Mouse (Mus musculus) fibroblast of lung, adult 2 months (primary cell): ENCODE measurements at regions not wholly inside any gene's neighbourhood (a gene's known extent, or its start where the extent isn't known, plus 50 kb on each side); places are given as distances from the start of the nearest gene placed in this dataset.

Source experiments
- DNase-seq: peaks from one replicate; pipeline ENCODE4 v3.0.0-alpha.2; 2011; ENCODE audit warnings: low read depth

DNA sequence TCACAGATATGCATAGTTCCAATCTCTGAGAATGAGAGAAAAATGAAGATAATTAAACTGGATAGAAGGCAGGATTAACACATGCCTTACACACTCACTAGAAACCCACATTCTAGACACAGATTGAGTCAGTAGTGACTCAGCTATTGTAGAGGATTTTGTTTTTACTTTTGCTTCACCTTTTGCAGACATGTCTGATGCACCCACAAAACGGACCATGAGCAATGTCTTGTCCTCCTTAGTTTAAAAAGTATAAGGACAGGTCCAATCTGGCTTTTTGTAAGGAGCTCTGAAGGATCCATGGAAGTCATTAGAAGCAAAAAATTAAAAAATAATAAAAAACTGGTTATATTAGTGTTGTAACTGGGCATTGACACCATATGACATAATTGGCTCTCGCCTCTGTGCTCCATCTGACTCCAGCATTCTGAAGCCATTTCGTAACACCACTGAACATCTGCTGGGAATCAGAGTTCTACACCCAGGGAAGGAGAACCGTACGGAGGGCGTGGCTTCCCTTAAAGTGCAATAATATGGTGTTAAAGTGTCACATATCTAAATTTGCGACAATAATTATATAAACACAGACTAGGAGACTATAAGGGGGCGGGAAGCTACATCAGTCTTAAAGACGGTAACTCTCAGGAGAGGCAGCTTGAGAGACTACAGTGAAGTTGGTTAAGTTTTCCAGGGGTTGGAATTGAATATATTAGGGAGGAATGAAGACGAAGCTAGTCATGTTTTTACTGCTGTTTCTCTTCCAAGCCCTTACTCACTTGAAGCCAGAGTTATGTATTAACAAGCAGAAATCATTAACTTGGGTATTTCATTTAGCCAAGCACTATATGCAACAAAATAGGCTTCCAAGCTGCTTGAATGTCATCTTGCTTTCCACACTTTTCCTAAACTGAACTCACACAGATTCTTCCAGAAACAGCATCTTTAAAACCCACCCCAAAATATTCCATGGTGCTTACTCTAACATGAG is 558.0 kb downstream of the Ebf1 start:
- peak; percentile 74 for DNase-seq

DNA sequence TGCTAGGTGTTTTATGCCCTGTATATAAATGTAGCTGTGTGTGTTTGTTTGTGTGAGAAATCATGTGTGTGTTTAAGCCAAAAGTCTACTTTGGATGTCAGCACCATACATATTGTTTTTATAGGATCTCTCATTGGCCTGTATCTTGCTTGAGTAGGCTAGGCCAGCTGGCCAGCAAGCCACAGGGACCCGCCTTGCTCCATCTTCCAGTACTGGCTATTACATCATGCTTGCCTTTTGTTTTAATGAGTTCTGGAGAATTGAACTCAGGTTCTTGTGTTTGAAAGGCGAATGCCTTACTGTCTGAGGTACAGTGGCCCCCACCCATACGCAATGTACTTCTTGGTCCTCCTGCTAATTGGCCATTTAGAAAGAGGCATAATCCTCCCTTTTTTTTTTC is 559.9 kb downstream of the Ebf1 start:
- DNase-seq, result no peak

DNA sequence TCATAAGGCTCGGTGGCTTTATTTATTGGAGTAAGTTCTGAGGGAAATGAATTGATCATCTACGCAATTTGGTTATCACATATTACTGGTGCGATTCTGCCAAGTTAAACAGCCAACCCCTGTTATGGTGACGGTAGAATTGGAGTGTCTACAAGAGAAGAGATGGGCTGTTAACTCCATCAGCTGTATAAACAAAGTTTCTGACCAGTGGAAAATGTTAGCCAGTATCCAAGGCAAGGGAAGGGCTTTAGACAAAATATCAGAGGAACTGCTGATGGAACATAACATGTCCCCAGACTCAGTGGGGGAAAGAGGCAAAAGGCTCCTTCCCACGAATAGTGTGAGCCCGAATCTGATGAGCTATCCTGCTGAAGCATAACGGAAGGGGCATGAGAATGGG is 560.9 kb downstream of the Ebf1 start:
- DNase-seq, result no peak

DNA sequence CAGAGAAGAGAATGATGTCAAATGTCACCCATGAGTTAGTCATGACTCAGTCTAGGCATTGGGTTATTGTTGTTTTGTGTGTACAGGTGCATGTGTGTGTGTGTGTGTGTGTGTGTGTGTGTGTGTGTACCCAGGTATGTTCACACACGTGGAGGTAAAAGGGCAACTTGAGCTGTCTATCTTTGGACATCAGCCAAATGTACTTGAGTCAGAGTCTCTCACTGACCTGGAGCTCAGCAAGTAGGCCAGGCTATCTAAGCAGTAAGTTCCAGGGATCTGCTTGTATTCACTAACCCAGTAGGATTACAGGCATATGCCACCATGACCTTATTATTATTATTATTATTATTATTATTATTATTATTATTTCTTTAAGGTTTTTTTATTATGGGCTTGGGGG is 561.9 kb downstream of the Ebf1 start:
- DNase-seq, result no peak

DNA sequence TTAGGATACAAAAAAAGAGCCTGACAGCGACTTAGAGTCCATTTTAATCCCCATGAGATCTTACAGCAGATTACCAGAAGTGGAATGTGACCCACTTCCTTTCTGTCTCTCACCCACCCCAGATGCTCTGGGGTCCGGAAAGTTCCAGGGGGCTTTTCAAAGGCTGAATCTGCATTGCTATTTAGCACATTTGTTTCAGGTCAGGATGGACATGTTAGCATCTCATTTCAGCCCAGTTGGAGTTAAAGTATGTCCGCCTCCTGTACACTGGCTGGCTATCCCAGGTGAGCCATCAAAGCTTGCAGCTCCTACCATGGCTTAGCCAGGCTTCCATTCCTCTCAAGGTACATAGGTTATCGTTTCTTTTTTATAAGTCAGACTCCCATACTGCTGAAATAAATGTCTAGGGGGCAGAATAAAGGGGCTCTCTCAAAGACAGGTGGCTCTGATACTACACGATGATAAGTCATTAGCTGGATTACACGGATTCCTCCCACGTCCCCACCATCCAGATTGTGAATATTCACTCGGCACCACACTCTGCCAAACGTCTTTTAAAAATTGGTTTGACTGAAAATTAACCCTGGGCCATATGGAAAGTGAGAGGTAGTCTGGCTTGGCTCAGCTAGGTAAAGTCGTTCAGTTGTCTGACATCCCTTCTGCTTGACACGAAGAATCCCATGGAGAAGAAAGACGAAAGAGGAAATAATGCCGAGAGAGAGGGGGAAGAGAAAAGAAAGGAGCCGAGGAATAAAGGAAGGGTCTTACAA is 573.7 kb downstream of the Ebf1 start:
- no peak for DNase-seq

DNA sequence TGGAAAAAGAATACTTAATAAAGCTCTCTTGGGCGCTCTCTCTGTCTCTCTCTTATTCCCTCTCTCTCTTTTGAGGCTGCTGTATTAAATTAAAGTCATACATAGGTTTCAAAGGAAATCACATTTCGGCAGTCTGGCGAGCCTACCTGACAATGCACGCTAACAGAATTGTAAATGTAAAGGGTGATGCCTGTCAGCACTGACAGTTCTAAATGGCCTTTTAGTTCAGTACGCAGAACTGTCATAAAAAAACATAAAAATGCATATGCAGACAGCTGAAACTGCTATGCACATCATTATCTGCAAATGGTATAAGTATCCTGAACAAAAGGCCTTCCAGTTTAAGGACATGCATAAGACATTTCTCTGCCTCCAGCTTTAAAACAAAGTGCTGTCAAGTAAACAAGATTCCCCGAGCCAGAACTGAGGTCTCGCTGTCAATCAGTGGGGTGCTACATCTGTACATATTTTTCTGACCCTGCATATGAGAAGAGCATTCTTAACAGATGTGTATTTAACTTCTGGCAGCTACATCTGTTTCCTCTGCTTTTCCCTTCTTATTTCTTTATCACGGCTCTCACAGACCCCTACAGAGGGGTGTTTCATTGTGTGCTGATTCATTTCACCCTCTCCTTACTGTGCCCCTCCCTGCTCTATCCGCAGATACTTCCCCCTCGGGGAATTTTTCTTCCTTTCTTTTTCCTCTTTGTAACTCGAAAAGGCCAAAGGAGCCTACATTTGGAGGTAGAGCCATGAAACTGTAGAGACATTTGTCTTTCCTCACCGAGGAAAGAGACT is 574.5 kb downstream of the Ebf1 start:
- no peak for DNase-seq

DNA sequence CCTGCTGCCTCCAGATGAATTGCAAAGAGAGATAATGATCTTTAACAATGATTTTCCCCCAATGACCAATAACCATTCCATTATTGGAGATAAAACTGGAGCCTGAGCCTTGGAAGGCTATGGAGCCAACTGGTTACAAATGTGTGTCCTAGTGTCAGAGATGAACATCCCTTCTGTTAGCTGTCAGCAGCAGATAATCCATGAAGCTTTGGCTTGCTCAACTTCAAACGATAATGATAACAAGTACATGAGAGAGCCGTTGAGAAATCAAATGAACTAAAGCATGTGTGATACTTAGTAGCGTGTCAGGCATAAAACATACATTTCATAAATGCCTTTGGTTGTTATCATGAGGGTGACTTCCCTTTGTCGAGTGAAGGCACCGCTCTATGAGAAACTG is 576.2 kb downstream of the Ebf1 start:
- no peak for DNase-seq

DNA sequence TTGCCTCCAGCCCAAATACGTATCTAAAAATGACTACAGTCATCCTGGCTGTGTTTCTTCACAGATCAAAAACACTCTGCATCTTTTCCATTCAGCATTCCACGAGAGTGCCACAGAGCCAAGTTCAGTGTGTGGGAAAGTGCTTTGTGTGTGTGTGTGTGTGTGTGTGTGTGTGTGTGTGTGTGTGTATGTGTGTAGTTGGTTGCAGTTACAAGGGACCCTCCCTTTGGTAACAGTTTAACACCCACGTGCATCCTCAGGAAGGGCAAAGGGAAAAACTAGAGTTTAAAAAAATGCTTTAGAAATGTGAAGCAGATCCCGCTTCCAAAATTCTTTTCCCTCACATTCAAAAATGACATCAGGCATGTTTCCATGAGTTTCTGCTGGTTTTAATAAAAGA is 582.4 kb downstream of the Ebf1 start:
- DNase-seq, result no peak

DNA sequence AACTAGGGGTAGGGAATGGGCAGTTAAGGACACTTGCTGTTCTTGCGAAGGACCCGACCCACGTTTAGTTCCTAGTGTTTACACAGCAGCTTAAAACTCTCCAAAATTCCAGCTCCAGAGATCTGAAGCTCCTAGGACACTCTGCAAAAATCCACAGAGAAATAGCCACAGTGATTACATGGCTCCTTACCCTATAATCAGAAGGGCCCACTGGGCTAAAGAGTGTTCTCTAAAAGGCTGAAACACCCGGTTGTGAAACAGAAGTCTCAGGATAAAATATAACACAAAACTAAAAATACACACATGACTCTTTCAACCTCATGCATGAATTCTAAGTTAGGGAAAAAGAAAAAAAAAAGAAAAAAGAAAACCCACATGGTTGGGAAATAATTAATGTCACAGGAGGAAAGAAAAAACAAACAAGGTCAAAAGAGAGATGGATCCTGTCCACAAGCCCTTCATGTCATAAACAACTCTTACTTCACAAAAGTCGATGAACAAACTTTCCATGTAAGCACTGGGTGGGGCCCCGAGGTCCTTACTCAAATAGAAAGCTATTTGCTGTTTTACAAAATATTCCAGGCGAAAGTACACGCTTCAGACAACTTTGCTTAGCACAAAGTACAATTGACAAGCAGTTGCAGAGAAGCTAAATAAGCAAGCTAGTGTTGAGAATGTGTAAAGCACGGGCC is 583.7 kb downstream of the Ebf1 start:
- DNase-seq, result no peak

DNA sequence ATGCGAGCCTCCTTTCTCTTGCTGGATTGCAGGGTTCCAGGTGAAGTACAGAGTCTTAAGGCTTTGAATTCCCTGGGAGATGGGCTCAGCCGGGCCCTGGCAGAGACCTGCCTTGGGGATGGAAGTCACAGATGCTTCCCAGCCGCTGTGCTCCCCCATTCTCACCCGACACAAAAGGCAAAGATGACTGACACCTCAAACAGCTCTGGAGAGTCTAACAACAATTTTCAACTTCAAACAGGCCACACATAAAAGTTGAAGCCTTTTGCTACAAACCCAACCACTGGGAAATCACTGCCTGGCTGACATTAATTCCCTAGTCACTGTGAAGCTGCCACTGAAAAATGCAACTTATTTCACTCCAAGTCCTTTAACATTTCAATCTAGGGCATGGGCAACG is 586.3 kb downstream of the Ebf1 start:
- no peak for DNase-seq

DNA sequence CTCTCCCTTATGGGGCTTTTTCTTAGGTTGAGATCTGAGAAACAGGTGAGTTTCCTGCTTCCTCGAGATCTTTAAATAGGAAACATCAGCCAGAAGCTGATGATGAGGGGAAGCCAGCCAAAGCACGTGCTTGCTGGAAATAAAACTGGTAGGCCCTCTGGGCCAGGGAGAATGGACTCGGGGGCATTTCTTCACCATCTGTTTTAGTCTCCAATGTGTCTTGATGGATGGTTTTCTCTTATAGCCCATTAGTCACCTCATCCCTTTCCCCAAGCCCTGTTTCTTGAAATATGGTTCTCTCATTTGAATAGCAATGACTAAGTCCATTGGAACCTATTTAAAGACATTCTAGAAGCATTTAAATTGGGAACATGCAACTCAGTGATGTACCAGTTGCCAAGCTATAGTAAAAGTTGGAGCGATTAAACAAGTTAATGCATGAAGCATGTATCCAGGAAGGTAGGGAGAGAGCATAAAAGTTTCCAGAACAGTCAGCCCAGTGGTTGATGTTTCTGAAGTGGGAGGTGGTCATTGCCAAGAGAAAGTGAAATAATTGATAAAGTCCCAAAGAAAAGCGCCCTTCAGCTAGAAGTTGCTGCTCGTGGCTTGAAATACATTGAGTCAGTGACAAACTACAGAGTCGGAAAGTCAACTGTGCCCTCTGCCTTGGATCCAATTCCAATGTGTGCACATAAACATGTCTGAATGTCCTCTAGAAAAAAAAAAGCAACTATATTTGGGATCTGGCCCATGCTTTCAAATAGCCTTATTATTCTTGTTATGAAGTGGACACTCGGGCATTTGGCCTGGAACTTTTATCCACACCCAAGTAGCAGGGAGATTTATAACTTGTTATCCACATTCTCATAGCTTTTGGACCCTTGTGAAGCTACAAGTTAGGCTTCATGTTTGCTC is 589.8 kb downstream of the Ebf1 start:
- no peak for DNase-seq

DNA sequence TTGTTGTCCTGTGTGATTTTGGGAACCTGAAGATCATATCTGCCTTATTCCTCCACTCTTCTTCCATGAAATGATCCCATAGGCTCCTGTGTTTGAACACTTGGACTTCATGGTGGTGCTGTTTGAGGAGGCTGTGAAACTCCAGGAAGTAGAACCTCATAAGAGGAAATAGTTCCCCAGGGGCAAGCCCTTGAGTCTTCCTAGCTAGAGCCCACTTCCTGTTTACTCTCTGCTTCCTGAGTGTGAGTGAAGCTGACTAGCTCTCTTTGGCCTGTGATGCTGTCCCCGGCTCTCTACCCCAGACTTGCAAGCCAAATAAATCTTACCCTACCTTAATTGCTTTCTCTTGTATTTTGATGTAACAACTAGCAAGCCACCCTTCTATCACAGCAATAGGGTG is 597.0 kb downstream of the Ebf1 start:
- no peak for DNase-seq

DNA sequence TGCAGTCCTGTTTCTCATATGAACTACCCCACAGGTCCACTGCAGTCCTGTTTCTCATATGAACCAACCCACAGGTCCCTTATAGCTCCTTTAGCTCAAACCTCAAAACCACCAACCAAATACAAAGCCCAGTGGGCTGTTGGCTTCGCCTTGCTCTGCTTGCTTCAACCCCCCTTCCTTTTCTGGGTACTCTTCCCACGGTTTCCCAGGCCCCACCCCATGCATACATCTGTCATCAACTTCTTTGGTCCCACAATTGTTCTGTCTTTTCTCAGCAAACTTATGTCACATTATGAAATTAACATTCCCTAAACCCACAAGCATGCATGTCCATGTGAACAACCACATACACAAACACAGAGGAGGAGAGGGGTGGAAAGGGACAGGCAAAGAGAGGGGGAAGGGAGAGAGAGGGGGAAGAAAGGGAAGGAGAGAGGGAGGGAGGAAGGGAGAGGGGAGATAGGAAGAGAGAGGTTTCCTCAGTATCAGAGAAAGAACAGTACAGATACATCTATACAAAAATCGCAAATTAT is 599.9 kb downstream of the Ebf1 start:
- no peak for DNase-seq

DNA sequence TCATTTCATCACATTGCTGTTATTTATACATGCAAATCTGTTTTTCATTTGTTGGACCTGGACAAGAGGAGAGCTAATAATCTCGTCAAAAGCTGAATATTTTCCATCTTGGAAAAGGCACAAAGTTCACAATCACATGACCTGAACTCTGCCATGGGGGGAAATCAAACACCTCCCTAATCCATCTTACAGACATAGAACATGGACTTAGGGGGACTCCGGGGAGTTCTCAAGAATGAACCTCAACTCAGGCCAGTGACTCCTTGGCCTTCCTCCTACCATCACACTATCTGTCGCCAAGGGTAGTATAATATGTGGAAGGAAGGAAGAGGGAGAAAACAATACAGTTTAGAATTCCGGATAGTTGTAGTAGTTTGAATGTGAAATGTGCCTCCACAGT is 602.1 kb downstream of the Ebf1 start:
- no peak for DNase-seq

DNA sequence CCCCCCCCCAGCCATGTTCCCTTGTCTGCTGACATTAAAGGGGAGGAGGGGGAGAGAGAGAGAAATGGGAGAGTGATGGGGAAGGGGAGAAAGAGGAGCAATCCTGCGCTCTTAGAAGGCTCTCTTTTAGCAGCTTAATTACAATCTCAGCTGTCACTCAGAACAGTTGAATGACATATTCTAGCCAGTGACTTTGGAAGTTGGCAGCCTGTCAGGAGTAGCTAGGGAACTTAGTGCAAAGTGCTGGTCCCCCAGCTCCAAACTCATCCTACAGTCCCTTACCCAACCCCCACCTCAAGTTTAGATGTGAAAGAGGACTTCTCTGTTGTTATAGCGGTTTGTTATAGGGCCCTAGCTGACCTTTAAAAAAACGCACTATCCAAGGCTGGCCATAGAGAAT is 604.9 kb downstream of the Ebf1 start:
- DNase-seq, result no peak

DNA sequence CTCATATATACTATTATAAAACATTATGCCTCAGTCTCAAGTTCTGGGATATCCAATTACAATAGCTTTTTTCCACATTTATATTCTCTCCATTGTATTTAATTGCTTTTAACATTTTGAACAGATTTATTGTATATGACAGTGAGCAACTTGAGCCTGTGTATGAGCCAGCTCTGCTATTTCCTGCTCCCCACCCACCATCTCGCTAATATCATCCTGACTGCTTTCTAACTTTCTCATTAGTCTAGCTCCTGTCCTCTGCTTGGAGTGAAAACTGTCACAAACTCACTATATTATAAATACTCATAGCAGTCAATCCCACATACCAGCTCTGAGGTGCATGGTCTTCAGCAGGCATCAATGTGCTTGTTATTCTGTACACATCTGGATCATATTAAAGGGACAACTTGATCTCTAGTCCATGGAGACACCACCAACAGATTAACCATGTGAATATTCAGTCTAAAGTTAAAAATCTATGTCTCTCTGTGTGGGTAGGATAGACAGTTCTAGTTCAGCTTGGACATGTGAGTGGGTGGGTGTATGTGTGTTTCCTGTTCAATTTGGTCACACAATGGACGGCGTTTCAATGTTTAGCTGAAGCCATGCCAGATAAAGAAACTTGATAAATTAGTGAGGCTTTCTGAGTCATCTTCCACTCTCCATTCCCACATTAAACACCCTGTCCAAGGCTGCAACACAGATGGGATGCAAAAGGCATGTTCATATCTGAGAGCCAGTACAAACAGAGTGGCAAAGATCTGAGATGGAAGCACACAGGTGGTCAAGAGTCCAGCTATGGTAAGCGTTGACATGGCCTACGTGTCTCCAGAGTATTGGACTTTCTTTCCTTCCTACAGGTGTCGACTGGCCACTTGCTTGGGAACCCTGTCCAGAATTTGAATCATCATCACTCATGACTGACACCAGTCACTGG is 616.1 kb upstream of the Clint1 start:
- DNase-seq, result peak; percentile 38

DNA sequence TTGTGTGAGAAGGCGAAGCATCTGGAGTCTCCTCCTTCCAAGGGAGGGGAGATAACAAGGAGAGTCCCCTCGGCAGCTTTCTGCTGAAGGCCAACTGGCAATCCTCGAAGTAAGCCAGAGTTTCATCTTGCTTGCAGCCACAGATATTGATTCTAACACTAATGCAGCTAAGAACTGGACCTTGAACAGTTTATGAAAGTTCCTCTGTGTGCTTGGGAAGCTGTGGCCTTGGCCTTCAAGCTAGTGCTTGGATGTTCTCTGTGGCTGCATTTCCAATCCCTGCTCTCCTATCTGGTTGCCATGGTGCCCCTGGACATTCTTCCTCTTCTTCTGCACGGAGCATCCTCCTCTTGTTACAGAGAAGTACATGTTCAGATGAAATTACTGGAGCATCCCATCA is 614.8 kb upstream of the Clint1 start:
- no peak for DNase-seq

DNA sequence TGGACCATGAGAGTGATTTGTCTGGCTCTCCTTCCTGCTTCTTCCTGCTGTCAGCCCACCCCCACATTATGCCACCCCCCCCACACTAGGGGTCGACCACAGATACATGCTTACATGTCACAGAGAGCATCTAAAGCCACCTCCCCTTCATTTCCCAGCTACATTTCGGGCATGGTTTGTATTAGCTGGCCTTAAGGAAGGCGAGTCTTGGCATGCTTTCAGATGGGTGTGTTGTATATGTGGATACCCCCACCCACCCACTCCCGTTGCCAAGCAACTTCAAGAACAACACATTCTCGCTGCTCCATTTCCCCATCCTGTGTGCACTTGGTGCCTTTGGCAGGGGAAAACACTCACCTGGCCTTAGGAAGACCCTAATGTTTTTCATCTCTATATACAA is 612.8 kb upstream of the Clint1 start:
- DNase-seq, result no peak

DNA sequence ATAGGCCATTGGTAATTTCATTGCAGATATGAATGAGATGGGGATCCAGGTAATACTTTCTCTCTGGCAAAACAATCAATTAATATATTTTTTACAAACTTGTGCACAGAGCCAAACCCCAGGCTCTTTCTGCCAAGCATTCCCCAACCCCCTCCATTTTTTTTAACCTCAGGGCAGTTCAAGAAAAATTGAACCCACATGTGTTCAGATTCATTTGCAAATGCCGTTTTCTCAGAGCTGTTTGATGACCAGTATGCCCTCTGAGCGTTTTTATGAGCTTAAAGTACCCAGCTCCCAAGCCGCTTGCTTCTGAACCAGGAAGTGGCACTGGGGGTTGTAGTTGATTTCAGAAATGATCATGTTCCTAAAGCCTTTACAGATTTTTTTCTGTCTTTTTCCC is 611.4 kb upstream of the Clint1 start:
- no peak for DNase-seq
